Mouse (Mus musculus) yolk sac, embryonic 10.5 days (tissue): Measurements from ENCODE around the gene Impg1.

Experiments
- DNase-seq: peaks from one replicate; pipeline ENCODE4 v3.0.0-alpha.2; 2017; ENCODE audit warnings: low spot score

The Impg1 gene

GRCm38 (mm10) chr9:80465381-80465780 lies at the start of gene Impg1:
Gene Impg1 (minus strand): TSS chr9:80465481.
- DNase-seq = no peak

- no peak for DNase-seq
Observed at GRCm38 (mm10) chr9:80509464-80510153, 44.3 kb upstream of the Impg1 start.

GRCm38 (mm10) chr9:80504496-80505012 lies 39.3 kb upstream of the Impg1 start:
- DNase-seq = no peak

- no peak for DNase-seq
Observed at GRCm38 (mm10) chr9:80491591-80491990, 26.3 kb upstream of the Impg1 start.

- DNase-seq = no peak
Observed at GRCm38 (mm10) chr9:80460420-80460819, 4.9 kb downstream of the Impg1 start.

- DNase-seq = no peak
Observed at GRCm38 (mm10) chr9:80450467-80451261, 14.6 kb downstream of the Impg1 start.

- no peak for DNase-seq
Observed at GRCm38 (mm10) chr9:80441096-80441710, 24.1 kb downstream of the Impg1 start.

- no peak for DNase-seq
Observed at GRCm38 (mm10) chr9:80391404-80391803, 73.9 kb downstream of the Impg1 start.

- no peak for DNase-seq
Observed at GRCm38 (mm10) chr9:80391002-80391401, 74.3 kb downstream of the Impg1 start.

GRCm38 (mm10) chr9:80387890-80388289 lies 77.4 kb downstream of the Impg1 start:
- DNase-seq = no peak

- peak; percentile 3 for DNase-seq
Observed at GRCm38 (mm10) chr9:80386492-80386891, 78.8 kb downstream of the Impg1 start.

GRCm38 (mm10) chr9:80386000-80386399 lies 79.3 kb downstream of the Impg1 start:
- no peak for DNase-seq

- no peak for DNase-seq
Observed at GRCm38 (mm10) chr9:80382711-80383110, 82.6 kb downstream of the Impg1 start.

GRCm38 (mm10) chr9:80380078-80380645 lies 85.1 kb downstream of the Impg1 start:
- DNase-seq = no peak

- no peak for DNase-seq
Observed at GRCm38 (mm10) chr9:80374100-80374499, 91.2 kb downstream of the Impg1 start.

- DNase-seq = no peak
Observed at GRCm38 (mm10) chr9:80373304-80373739, 92.0 kb downstream of the Impg1 start.

- no peak for DNase-seq
Observed at GRCm38 (mm10) chr9:80368636-80369035, 96.6 kb downstream of the Impg1 start.

GRCm38 (mm10) chr9:80367520-80368204 lies 97.6 kb downstream of the Impg1 start:
- no peak for DNase-seq

- DNase-seq = no peak
Observed at GRCm38 (mm10) chr9:80360063-80360462, 105.2 kb downstream of the Impg1 start.

- no peak for DNase-seq
Observed at GRCm38 (mm10) chr9:80351678-80352331, 113.5 kb downstream of the Impg1 start.

GRCm38 (mm10) chr9:80351295-80351677 lies 114.0 kb downstream of the Impg1 start:
- no peak for DNase-seq
